Mouse (Mus musculus): ENCODE data around the gene Pgf. TPM values are rescaled to one million over a fixed set of nuclear protein-coding genes. Genes with fewer than 3 reads are reported as not detected.

The Pgf gene
- polyA plus RNA-seq, 1 experiment from 2014 or later: 21.8 TPM

- no peak for ATAC-seq (ENCODE audit: insufficient number of reproducible peaks, insufficient read depth, low FRiP score, low read depth)
- 27% methylated on average over 16 of the region's 16 CpGs for WGBS
Observed at GRCm38 (mm10) chr12:85175087-85175675, 2.4 kb downstream of the Pgf start.

GRCm38 (mm10) chr12:85174016-85174415 lies 3.6 kb downstream of the Pgf start:
- Histone ChIP-seq H3K36me3 (ENCODE audit: control insufficient read depth, insufficient read depth, low read length) (peaks cover under 1% of the 10 kb centered on the region; the same call in 1 of the 2 replicates), H3K9me3 (ENCODE audit: control insufficient read depth, low read depth, low read length) (no peaks in the 10 kb centered on the region), H3K9ac (replicated peaks; ENCODE audit: low read depth, low read length) (no peak overlapping the region), H3K27ac (ENCODE audit: low read length) (no peak overlapping the region), H3K4me2 (replicated peaks; ENCODE audit: low read depth, low read length) (no peak overlapping the region; the same call in 1 of the 2 replicates), H3K27me3 (ENCODE audit: control insufficient read depth, insufficient read depth, low read length) (no peaks in the 10 kb centered on the region), H3K4me1 (ENCODE audit: control insufficient read depth, insufficient read depth, low read length) (peaks cover 36% of the 10 kb centered on the region; the same call in 1 of the 2 replicates), H3K4me3 (ENCODE audit: low read depth, low read length) (no peak overlapping the region)
- WGBS: 65% methylated on average over 7 of the region's 7 CpGs
- no peak for ATAC-seq (ENCODE audit: insufficient number of reproducible peaks, insufficient read depth, low FRiP score, low read depth)

More at GRCm38 (mm10) chr12:85175087-85175675, 2.4 kb downstream of the Pgf start:
- H3K9ac ChIP-seq (replicated peaks; ENCODE audit: low read depth, low read length): 0 out of 2 replicates have a peak overlapping the region, but pooled peaks have one; percentile 40
- no peaks in the 10 kb centered on the region for H3K36me3 ChIP-seq (ENCODE audit: control insufficient read depth, insufficient read depth, low read length)
- peaks cover 32% of the 10 kb centered on the region; the same call in 1 of the 2 replicates for H3K4me1 ChIP-seq (ENCODE audit: control insufficient read depth, insufficient read depth, low read length)
- H3K4me3 ChIP-seq (ENCODE audit: low read depth, low read length): peak overlapping the region; percentile 33
- no peaks in the 10 kb centered on the region for H3K27me3 ChIP-seq (ENCODE audit: control insufficient read depth, insufficient read depth, low read length)
- no peaks in the 10 kb centered on the region for H3K9me3 ChIP-seq (ENCODE audit: control insufficient read depth, low read depth, low read length)
- peak overlapping the region; percentile 51 for H3K4me2 ChIP-seq (replicated peaks; ENCODE audit: low read depth, low read length)
- H3K27ac ChIP-seq (ENCODE audit: low read length): peak overlapping the region; percentile 66

- H3K4me2 ChIP-seq (replicated peaks; ENCODE audit: low read depth, low read length): no peak overlapping the region
- H3K4me3 ChIP-seq (ENCODE audit: low read depth, low read length): no peak overlapping the region
- no peak overlapping the region for H3K9ac ChIP-seq (replicated peaks; ENCODE audit: low read depth, low read length)
- H3K36me3 ChIP-seq (ENCODE audit: control insufficient read depth, insufficient read depth, low read length): peaks cover 14% of the 10 kb centered on the region
- no peak for ATAC-seq (ENCODE audit: insufficient number of reproducible peaks, insufficient read depth, low FRiP score, low read depth)
- H3K27me3 ChIP-seq (ENCODE audit: control insufficient read depth, insufficient read depth, low read length): no peaks in the 10 kb centered on the region
- peaks cover 26% of the 10 kb centered on the region; the same call in 1 of the 2 replicates for H3K4me1 ChIP-seq (ENCODE audit: control insufficient read depth, insufficient read depth, low read length)
- H3K9me3 ChIP-seq (ENCODE audit: control insufficient read depth, low read depth, low read length): no peaks in the 10 kb centered on the region
- H3K27ac ChIP-seq (ENCODE audit: low read length): no peak overlapping the region
- 74% methylated on average over 3 of the region's 3 CpGs for WGBS
Observed at GRCm38 (mm10) chr12:85170948-85171307, 6.7 kb downstream of the Pgf start.

GRCm38 (mm10) chr12:85170284-85170947 lies 7.2 kb downstream of the Pgf start:
- 85% methylated on average over 11 of the region's 11 CpGs for WGBS
- H3K27ac ChIP-seq (ENCODE audit: low read length): no peak overlapping the region

GRCm38 (mm10) chr12:85169877-85170276 lies 7.7 kb downstream of the Pgf start:
- peaks cover 14% of the 10 kb centered on the region for H3K36me3 ChIP-seq (ENCODE audit: control insufficient read depth, insufficient read depth, low read length)
- H3K9ac ChIP-seq (replicated peaks; ENCODE audit: low read depth, low read length): no peak overlapping the region
- no peaks in the 10 kb centered on the region for H3K27me3 ChIP-seq (ENCODE audit: control insufficient read depth, insufficient read depth, low read length)
- H3K4me2 ChIP-seq (replicated peaks; ENCODE audit: low read depth, low read length): no peak overlapping the region
- H3K9me3 ChIP-seq (ENCODE audit: control insufficient read depth, low read depth, low read length): no peaks in the 10 kb centered on the region
- no peak overlapping the region for H3K27ac ChIP-seq (ENCODE audit: low read length)
- no peak overlapping the region for H3K4me3 ChIP-seq (ENCODE audit: low read depth, low read length)
- ATAC-seq (ENCODE audit: insufficient number of reproducible peaks, insufficient read depth, low FRiP score, low read depth): no peak
- peaks cover 16% of the 10 kb centered on the region; the same call in 1 of the 2 replicates for H3K4me1 ChIP-seq (ENCODE audit: control insufficient read depth, insufficient read depth, low read length)
- WGBS: 57% methylated on average over 3 of the region's 3 CpGs

More at GRCm38 (mm10) chr12:85170284-85170947, 7.2 kb downstream of the Pgf start:
- Histone ChIP-seq H3K4me3 (ENCODE audit: low read depth, low read length) (no peak overlapping the region), H3K27me3 (ENCODE audit: control insufficient read depth, insufficient read depth, low read length) (no peaks in the 10 kb centered on the region), H3K36me3 (ENCODE audit: control insufficient read depth, insufficient read depth, low read length) (peaks cover 14% of the 10 kb centered on the region), H3K9me3 (ENCODE audit: control insufficient read depth, low read depth, low read length) (no peaks in the 10 kb centered on the region), H3K9ac (replicated peaks; ENCODE audit: low read depth, low read length) (no peak overlapping the region), H3K4me2 (replicated peaks; ENCODE audit: low read depth, low read length) (no peak overlapping the region), H3K4me1 (ENCODE audit: control insufficient read depth, insufficient read depth, low read length) (peaks cover 21% of the 10 kb centered on the region; the same call in 1 of the 2 replicates)
- ATAC-seq (ENCODE audit: insufficient number of reproducible peaks, insufficient read depth, low FRiP score, low read depth): no peak

- Histone ChIP-seq H3K4me3 (ENCODE audit: low read depth, low read length) (no peak overlapping the region), H3K36me3 (ENCODE audit: control insufficient read depth, insufficient read depth, low read length) (peaks cover 14% of the 10 kb centered on the region), H3K27me3 (ENCODE audit: control insufficient read depth, insufficient read depth, low read length) (no peaks in the 10 kb centered on the region), H3K4me2 (replicated peaks; ENCODE audit: low read depth, low read length) (no peak overlapping the region), H3K9me3 (ENCODE audit: control insufficient read depth, low read depth, low read length) (no peaks in the 10 kb centered on the region), H3K4me1 (ENCODE audit: control insufficient read depth, insufficient read depth, low read length) (peaks cover 12% of the 10 kb centered on the region; the same call in 1 of the 2 replicates), H3K9ac (replicated peaks; ENCODE audit: low read depth, low read length) (no peak overlapping the region), H3K27ac (ENCODE audit: low read length) (no peak overlapping the region)
- peak; percentile 33; the same call in 1 of the 2 replicates for ATAC-seq (ENCODE audit: insufficient number of reproducible peaks, insufficient read depth, low FRiP score, low read depth)
- 34% methylated on average over 27 of the region's 27 CpGs for WGBS
Observed at GRCm38 (mm10) chr12:85169117-85169858, 8.3 kb downstream of the Pgf start.

- Histone ChIP-seq H3K9ac (replicated peaks; ENCODE audit: low read depth, low read length) (no peak overlapping the region), H3K4me2 (replicated peaks; ENCODE audit: low read depth, low read length) (no peak overlapping the region), H3K27me3 (ENCODE audit: control insufficient read depth, insufficient read depth, low read length) (no peaks in the 10 kb centered on the region), H3K4me1 (ENCODE audit: control insufficient read depth, insufficient read depth, low read length) (peaks cover 4% of the 10 kb centered on the region; the same call in 1 of the 2 replicates), H3K27ac (ENCODE audit: low read length) (no peak overlapping the region), H3K36me3 (ENCODE audit: control insufficient read depth, insufficient read depth, low read length) (peaks cover 14% of the 10 kb centered on the region), H3K4me3 (ENCODE audit: low read depth, low read length) (no peak overlapping the region), H3K9me3 (ENCODE audit: control insufficient read depth, low read depth, low read length) (no peaks in the 10 kb centered on the region)
- ATAC-seq (ENCODE audit: insufficient number of reproducible peaks, insufficient read depth, low FRiP score, low read depth): no peak
- 89% methylated on average over 9 of the region's 9 CpGs for WGBS
Observed at GRCm38 (mm10) chr12:85166631-85167030, 11.0 kb downstream of the Pgf start.

GRCm38 (mm10) chr12:85164996-85165395 lies 12.6 kb downstream of the Pgf start:
- Histone ChIP-seq H3K9me3 (ENCODE audit: control insufficient read depth, low read depth, low read length) (no peaks in the 10 kb centered on the region), H3K27ac (ENCODE audit: low read length) (no peak overlapping the region), H3K27me3 (ENCODE audit: control insufficient read depth, insufficient read depth, low read length) (no peaks in the 10 kb centered on the region), H3K4me1 (ENCODE audit: control insufficient read depth, insufficient read depth, low read length) (peaks cover 4% of the 10 kb centered on the region; the same call in 1 of the 2 replicates), H3K4me2 (replicated peaks; ENCODE audit: low read depth, low read length) (no peak overlapping the region), H3K36me3 (ENCODE audit: control insufficient read depth, insufficient read depth, low read length) (peaks cover 14% of the 10 kb centered on the region), H3K4me3 (ENCODE audit: low read depth, low read length) (no peak overlapping the region), H3K9ac (replicated peaks; ENCODE audit: low read depth, low read length) (no peak overlapping the region)
- WGBS: 82% methylated on average over 5 of the region's 5 CpGs
- no peak for ATAC-seq (ENCODE audit: insufficient number of reproducible peaks, insufficient read depth, low FRiP score, low read depth)
